Mouse (Mus musculus): Measurements from ENCODE around the gene Nr6a1.

Gene Nr6a1

GRCm38 (mm10) chr2:38783364-38783763 is 144.1 kb downstream of the Nr6a1 start:
- in situ Hi-C loops (cut with MseI, MboI) = no loop called here

GRCm38 (mm10) chr2:38782731-38783130 is 144.8 kb downstream of the Nr6a1 start:
- in situ Hi-C loops (cut with MseI, MboI) = no loop called here

DNA sequence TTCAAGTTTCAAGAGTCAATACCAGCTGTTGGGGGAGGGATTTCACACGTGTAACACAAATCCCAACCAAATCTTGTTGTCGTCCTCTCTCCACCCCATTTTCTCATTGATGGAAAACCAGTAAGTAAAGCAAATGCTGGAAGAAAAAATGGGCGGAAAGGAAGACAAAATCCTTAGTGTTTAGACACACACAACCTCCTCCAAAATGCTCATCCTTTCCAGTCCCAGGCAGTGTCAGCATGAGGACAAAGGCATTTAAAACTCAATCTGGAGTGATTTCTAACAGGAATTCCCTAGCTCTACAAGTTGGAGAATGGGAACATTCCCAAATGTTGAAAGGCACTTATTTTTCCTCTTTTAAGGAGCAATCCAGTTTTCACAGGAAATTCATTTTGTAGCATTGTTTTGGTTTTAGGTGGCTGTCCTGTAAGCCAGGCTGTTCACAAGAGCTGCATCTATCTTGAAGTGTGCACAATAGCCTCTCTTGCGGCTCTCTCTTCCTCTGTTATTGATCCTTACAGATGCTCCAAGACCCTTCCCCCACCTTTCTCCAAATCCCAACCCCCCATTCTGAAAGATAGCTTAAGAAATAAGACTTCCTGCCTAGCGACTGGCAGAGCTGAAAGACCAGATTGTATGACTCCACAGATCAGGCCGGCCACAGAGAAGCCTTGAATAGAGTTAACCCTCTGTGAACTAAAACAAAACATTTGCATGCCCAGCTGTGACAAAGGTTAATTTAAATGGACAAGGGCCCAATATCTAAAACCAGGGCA is 145.4 kb downstream of the Nr6a1 start:
- in situ Hi-C loops (cut with MseI, MboI) = no loop called here

GRCm38 (mm10) chr2:38779939-38780338 is 147.5 kb downstream of the Nr6a1 start:
- in situ Hi-C loops (cut with MseI, MboI) = no loop called here

DNA sequence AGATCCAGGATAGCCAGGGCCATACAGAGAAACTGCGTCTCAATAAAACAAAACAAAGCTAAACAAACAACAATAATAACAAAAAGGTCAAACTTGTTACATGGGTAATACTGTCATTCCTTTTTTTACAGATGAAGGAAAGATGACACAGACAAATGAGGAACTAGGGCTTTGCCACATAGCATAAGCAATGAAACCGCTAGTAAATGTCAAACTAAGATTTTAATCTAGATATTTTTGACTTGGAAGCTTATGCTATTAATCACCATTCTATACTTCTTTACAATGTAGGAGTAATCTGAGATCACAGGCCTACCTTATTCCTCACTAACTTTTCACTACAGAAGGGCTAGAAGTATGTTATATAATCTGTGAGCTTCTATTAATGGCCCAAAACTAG is 150.2 kb downstream of the Nr6a1 start:
- in situ Hi-C loops (cut with MseI, MboI) = no loop called here

GRCm38 (mm10) chr2:38774936-38775335 is 152.6 kb downstream of the Nr6a1 start:
- in situ Hi-C loops (cut with MseI, MboI) = no loop called here

DNA sequence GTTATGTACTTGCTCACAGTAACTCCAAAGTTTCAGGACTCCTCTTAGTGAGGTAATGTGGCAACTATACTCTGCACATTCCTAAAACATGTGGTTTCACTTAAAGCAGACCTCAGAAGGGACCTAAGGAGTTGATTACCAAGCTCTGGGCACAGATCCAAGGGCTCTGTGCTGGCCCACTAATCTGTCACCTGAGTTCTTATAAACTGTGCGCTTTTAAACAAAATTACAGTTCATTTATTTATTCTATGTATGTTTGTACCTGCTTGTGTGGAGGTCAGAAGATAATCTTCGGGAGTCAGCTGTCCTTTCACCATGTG is 156.1 kb downstream of the Nr6a1 start:
- in situ Hi-C loops (cut with MseI, MboI) = no loop called here

DNA sequence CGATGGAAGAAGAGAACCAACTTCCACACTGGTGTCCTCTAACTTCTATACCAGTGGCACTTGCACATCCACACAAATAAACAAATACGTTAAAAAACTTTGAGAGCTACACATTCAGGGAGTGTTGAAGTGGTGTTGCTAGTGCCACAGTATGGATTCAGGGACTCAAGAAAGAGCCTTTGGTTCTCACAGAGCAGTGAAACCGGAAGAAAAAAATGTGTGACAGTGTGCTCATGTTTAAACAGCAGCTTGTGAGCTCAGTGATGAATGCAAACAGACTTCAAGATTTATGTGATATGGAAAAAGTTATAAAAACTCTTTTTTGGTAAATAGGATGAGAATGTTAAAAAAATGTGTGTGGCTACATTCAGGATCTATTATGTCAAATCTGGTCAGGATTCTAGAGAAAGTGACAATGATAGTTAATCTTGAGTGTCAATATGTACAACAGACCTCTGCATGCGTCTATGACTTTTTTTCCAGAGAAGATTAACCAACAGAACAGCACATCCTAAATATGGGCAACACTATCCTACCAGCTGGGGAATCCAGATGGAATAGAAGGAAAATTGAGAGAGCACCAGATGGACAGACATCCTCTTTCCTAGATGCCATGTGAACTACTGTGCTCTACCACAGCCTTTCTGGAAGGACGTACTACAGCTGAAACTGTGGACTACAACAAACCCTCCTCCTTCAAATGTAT is 156.6 kb downstream of the Nr6a1 start:
- in situ Hi-C loops (cut with MseI, MboI) = no loop called here

- in situ Hi-C loops (cut with MseI, MboI) = no loop called here
Observed at GRCm38 (mm10) chr2:38767177-38767931, 160.1 kb downstream of the Nr6a1 start.

GRCm38 (mm10) chr2:38739847-38740246 is 187.6 kb downstream of the Nr6a1 start:
- in situ Hi-C loops (cut with MseI, MboI) = loop anchor here (5.0 kb wide), 1 partner anchor 78 kb away; no protein-coding TSS in a partner anchor

- in situ Hi-C loops (cut with MseI, MboI) = loop anchor here (5.0 kb wide), 1 partner anchor 77 kb away; no protein-coding TSS in a partner anchor
Observed at GRCm38 (mm10) chr2:38739410-38739809, 188.1 kb downstream of the Nr6a1 start.

- in situ Hi-C loops (cut with MseI, MboI) = loop anchor here (5.0 kb wide), 1 partner anchor 76 kb away; no protein-coding TSS in a partner anchor
Observed at GRCm38 (mm10) chr2:38738601-38739301, 188.7 kb downstream of the Nr6a1 start.

GRCm38 (mm10) chr2:38735740-38736139 is 191.7 kb downstream of the Nr6a1 start:
- in situ Hi-C loops (cut with MseI, MboI) = loop anchor here (5.0 kb wide), 1 partner anchor 73 kb away; no protein-coding TSS in a partner anchor

DNA sequence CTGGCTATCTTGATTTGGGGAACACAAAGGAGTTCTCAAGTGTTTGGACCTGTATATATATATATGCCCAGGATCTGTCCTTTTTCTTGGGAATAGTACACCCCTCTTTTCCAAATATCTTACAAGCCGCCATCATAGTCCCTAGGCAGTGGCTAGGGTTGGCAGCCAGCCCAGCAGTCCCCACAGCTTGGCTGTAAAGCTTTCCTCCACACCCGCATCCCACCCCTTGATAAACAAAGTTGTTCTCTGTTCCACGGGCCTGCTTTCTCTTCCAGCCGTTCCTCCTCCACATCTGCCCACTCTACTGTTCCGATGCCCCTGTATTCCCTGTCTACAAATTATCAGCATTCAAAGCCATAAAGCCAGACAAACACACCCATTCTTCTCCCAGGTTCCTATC is 192.8 kb downstream of the Nr6a1 start:
- in situ Hi-C loops (cut with MseI, MboI) = loop anchor here (5.0 kb wide), 1 partner anchor 72 kb away; no protein-coding TSS in a partner anchor

GRCm38 (mm10) chr2:38730331-38730827 is 197.1 kb downstream of the Nr6a1 start:
- in situ Hi-C loops (cut with MseI, MboI) = no loop called here

DNA sequence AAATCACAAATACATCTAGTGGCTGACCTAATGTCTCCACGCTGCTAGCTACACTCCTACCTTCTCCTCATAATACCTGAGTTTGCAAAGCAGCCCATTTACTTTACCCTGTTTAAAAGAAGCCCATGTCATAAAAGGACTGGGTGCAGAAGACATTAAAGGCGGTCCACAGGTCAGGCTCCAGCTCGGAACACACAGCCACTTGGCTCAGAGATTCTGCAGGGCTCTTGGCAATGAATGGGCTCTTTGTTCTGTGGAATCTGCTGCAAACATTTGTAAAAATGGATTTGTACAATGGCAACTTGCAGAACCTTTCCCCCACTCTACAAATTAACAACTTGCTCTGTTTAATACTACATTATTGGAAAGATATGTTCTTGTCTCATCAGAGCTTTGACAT is 202.1 kb downstream of the Nr6a1 start:
- in situ Hi-C loops (cut with MseI, MboI) = no loop called here

DNA sequence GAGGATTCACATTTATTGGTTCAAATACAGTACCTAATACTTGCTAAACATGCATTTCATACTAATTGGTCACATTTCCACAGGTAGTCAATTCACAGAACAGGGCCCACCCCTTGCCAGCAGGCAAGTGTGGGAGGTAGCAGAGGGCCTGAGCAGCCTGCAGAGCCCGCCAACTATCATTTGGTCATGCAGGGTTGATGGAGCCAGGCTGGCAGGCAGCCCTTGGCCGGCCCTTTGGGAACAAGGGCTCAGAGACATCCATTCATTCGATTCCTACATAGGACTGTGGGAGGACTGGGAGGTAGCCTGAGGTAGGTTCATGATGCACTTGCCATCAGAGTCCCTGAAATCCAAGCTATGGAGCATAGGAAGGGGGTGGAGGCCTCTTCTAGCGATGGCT is 204.1 kb downstream of the Nr6a1 start:
- in situ Hi-C loops (cut with MseI, MboI) = no loop called here

GRCm38 (mm10) chr2:38722076-38722475 is 205.4 kb downstream of the Nr6a1 start:
- in situ Hi-C loops (cut with MseI, MboI) = no loop called here

DNA sequence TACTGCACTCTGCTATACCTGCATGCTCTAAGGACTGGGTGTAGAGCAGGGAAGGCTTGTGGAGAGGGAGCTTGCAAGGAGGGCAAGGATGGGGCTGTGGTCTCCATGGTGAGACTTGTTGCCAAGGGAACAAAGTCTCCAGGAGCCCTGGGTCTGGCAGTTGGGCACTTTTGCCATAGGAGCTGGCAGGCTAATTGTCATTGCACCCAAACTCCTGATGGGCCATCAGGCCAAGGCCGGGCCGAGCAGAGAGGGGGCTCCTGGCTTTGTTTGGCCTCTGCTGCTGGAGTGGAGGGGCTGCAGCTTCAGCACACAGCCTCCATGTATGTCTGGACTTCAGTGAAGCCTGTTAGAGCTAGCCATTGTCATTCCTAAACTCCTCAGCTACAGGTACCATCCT is 206.8 kb downstream of the Nr6a1 start:
- in situ Hi-C loops (cut with MseI, MboI) = no loop called here

DNA sequence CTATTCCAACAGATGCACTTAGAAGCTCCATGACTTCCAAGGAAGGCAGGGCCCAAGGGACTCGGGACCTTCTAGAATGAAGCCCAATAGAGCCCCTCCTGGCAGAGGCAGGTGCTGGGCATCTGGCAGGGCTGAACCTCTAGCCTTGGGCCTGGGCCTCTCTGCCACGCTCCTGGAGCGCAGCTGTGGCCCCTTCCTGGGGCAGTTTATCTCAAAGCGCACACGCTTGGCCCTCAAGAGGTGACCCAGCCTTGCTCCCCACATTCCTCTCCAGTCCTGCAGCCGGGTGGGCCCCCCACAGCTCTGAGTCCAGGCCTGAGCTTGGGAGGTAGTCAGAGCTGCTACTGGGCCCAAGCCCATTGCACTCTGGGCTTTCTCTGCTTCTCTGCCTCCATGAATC is 208.1 kb downstream of the Nr6a1 start:
- in situ Hi-C loops (cut with MseI, MboI) = no loop called here

DNA sequence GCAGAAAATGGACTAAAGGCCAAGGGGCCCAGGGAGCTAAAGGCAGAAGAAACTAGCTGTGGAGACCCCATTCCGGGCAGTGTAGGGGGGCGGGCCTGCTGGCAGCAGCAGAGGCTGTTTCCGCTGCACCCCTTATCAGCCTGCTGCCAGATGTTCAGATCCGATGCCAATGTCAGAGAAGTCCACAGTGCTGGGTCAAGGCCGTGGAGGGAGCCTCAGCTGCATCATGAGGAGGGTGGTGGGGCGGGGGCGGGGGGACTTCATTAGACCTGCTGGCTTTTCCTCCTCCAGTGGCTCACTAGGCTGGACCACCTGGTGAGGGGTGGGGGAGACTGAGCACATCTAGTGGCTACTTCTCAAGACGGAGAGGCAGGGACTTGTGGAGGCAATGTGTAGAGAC is 208.8 kb downstream of the Nr6a1 start:
- in situ Hi-C loops (cut with MseI, MboI) = no loop called here
